Mouse (Mus musculus) ovary, postnatal 10 days (tissue): ENCODE measurements at regions not wholly inside any gene's neighbourhood (a gene's known extent, or its start where the extent isn't known, plus 50 kb on each side); places are given as distances from the start of the nearest gene placed in this dataset.

ENCODE experiments used
- DNase-seq: peaks from one replicate; pipeline ENCODE4 v3.0.0; 2022; ENCODE audit warnings: low spot score

- DNase-seq = no peak
Measured at GRCm38 (mm10) chr5:47522161-47522942, 460.6 kb upstream of the Slit2 start.

- DNase-seq = no peak
Measured at GRCm38 (mm10) chr5:47528671-47529070, 454.3 kb upstream of the Slit2 start.

- no peak for DNase-seq
Measured at GRCm38 (mm10) chr5:47537532-47537931, 445.4 kb upstream of the Slit2 start.

GRCm38 (mm10) chr5:47542248-47542647 lies 440.7 kb upstream of the Slit2 start:
- no peak for DNase-seq

GRCm38 (mm10) chr5:47556717-47557116 lies 426.2 kb upstream of the Slit2 start:
- DNase-seq = no peak

GRCm38 (mm10) chr5:47557152-47557800 lies 425.7 kb upstream of the Slit2 start:
- DNase-seq = no peak
